Mouse (Mus musculus) layer of hippocampus, adult 2 months (tissue): Measurements from ENCODE around the gene Max. TPM values are rescaled to one million over a fixed set of nuclear protein-coding genes. Genes with fewer than 3 reads are reported as not detected.

ENCODE experiments used
- DNase-seq, 2 experiments: peaks; one replicate each; pipeline ENCODE4 v3.0.0; 2022; ENCODE audit warnings: low spot score in 2 of 2
- H3K27ac ChIP-seq: fragments of 200-600 bp; 2 replicates; pipeline ENCODE4 v1.8.1; 2022
- H3K4me3 ChIP-seq: fragments of 200-600 bp; 2 replicates; pipeline ENCODE4 v1.8.1; 2022; ENCODE audit warnings: mild to moderate bottlenecking
- CTCF ChIP-seq: fragments of 200-600 bp; conservative IDR thresholded peaks from 2 replicates; pipeline ENCODE4 v1.8.1; 2022; ENCODE audit warnings: antibody characterized with exemption, mild to moderate bottlenecking, moderate library complexity
- total RNA-seq, 2 experiments: library from RNA; stranded (reverse); gene quantifications; 2 replicates each; pipeline ENCODE4 v1.2.3; 2021

The Max gene
- total RNA-seq, 2 experiments from 2014 or later: 69.6 to 78.7 TPM

GRCm38 (mm10) chr12:76927012-76927411, 35.0 kb downstream of the Max start:
- no peak overlapping the region for H3K4me3 ChIP-seq
- DNase-seq: no peak
- no peak overlapping the region for H3K27ac ChIP-seq
- TF ChIP-seq CTCF: no peak

- no peak overlapping the region for H3K4me3 ChIP-seq
- no peak for DNase-seq
- no peak for TF ChIP-seq CTCF
- H3K27ac ChIP-seq: no peak overlapping the region
These were observed 35.6 kb downstream of the Max start for GRCm38 (mm10) chr12:76926338-76926945.

- H3K4me3 ChIP-seq: no peak overlapping the region
- DNase-seq: no peak
- TF ChIP-seq CTCF: no peak
- H3K27ac ChIP-seq: no peak overlapping the region
These were observed 36.9 kb downstream of the Max start for GRCm38 (mm10) chr12:76924904-76925604.

- DNase-seq: no peak
- Histone ChIP-seq H3K4me3 (no peak overlapping the region), H3K27ac (no peak overlapping the region)
- no peak for TF ChIP-seq CTCF
These were observed 38.9 kb downstream of the Max start for GRCm38 (mm10) chr12:76923118-76923517.

- Histone ChIP-seq H3K27ac (no peak overlapping the region), H3K4me3 (no peak overlapping the region)
- no peak for DNase-seq
- TF ChIP-seq CTCF: no peak
These were observed 41.0 kb downstream of the Max start for GRCm38 (mm10) chr12:76920990-76921389.

GRCm38 (mm10) chr12:76920398-76920797, 41.6 kb downstream of the Max start:
- Histone ChIP-seq H3K27ac (no peak overlapping the region), H3K4me3 (no peak overlapping the region)
- TF ChIP-seq CTCF: no peak
- DNase-seq: no peak

- H3K27ac ChIP-seq: no peak overlapping the region
- no peak overlapping the region for H3K4me3 ChIP-seq
- DNase-seq: no peak
- TF ChIP-seq CTCF: no peak
These were observed 43.1 kb downstream of the Max start for GRCm38 (mm10) chr12:76918855-76919254.

- no peak for TF ChIP-seq CTCF
- no peak overlapping the region for H3K4me3 ChIP-seq
- no peak for DNase-seq
- H3K27ac ChIP-seq: no peak overlapping the region
These were observed 43.9 kb downstream of the Max start for GRCm38 (mm10) chr12:76918113-76918512.

GRCm38 (mm10) chr12:76916163-76916562, 45.8 kb downstream of the Max start:
- Histone ChIP-seq H3K4me3 (no peak overlapping the region), H3K27ac (no peak overlapping the region)
- TF ChIP-seq CTCF: no peak
- no peak for DNase-seq

- TF ChIP-seq CTCF: no peak
- Histone ChIP-seq H3K4me3 (no peak overlapping the region), H3K27ac (no peak overlapping the region)
- DNase-seq: no peak
These were observed 49.8 kb downstream of the Max start for GRCm38 (mm10) chr12:76912193-76912592.

- no peak overlapping the region for H3K27ac ChIP-seq
- DNase-seq: no peak
These were observed 50.8 kb downstream of the Max start for GRCm38 (mm10) chr12:76911171-76911726.

GRCm38 (mm10) chr12:76910258-76910940, 51.6 kb downstream of the Max start:
- no peak overlapping the region for H3K27ac ChIP-seq
- DNase-seq: no peak
- no peak overlapping the region for H3K4me3 ChIP-seq
- TF ChIP-seq CTCF: no peak

More at GRCm38 (mm10) chr12:76911171-76911726, 50.8 kb downstream of the Max start:
- H3K4me3 ChIP-seq: no peak overlapping the region
- no peak for TF ChIP-seq CTCF

- no peak for TF ChIP-seq CTCF
- no peak overlapping the region for H3K4me3 ChIP-seq
- DNase-seq: no peak
- H3K27ac ChIP-seq: no peak overlapping the region
These were observed 52.8 kb downstream of the Max start for GRCm38 (mm10) chr12:76909218-76909617.
